Mouse (Mus musculus): ENCODE measurements around the gene Snx27. TPM values are rescaled to one million over a fixed set of nuclear protein-coding genes. Genes with fewer than 3 reads are reported as not detected.

Gene Snx27
- total and polyA plus RNA-seq, 3 experiments = 36.9 to 123 (median 45.4) TPM

- no peak for TF ChIP-seq MYB (IDR thresholded peaks at IDR 0.05; ENCODE audit: low read depth, low read length)
- TF ChIP-seq BHLHE40 (IDR thresholded peaks at IDR 0.05; ENCODE audit: borderline replicate concordance, low read depth, low read length) = no peak
- TF ChIP-seq UBTF (IDR thresholded peaks at IDR 0.05; ENCODE audit: borderline replicate concordance, insufficient read depth, low read depth, low read length) = no peak
- 0 out of 2 replicates have a peak, but pooled peaks have one; percentile 31 for TF ChIP-seq TCF12 (IDR thresholded peaks at IDR 0.05; ENCODE audit: low read depth, low read length)
- TF ChIP-seq SMC3 (IDR thresholded peaks at IDR 0.05; ENCODE audit: low read depth, low read length) = peak; percentile 16; the same call in 1 of the 2 replicates
- no peak for TF ChIP-seq GABPA (IDR thresholded peaks at IDR 0.05; ENCODE audit: low read depth, low read length)
- TF ChIP-seq POLR2A (IDR thresholded peaks at IDR 0.05; ENCODE audit: control insufficient read depth in 1 of 2, insufficient read depth in 1 of 2, low read depth in 1 of 2, low read length in 2 of 2, poor library complexity in 1 of 2) = no peak
- peak; percentile 87 for TF ChIP-seq RCOR1 (IDR thresholded peaks at IDR 0.05; ENCODE audit: low read depth, low read length)
- TF ChIP-seq TAL1 (IDR thresholded peaks at IDR 0.05; ENCODE audit: low read length) = no peak
- peak; percentile 64 for TF ChIP-seq GATA1 (IDR thresholded peaks at IDR 0.05; ENCODE audit: low read depth, low read length)
- TF ChIP-seq ZKSCAN1 (IDR thresholded peaks at IDR 0.05; ENCODE audit: low read depth, low read length) = no peak
- TF ChIP-seq MAZ (IDR thresholded peaks at IDR 0.05; ENCODE audit: low read depth, low read length) = no peak; the same call in 1 of the 2 replicates
- TF ChIP-seq USF2 (IDR thresholded peaks at IDR 0.05; ENCODE audit: borderline replicate concordance in 1 of 2, insufficient read depth in 1 of 2, low read depth in 1 of 2, low read length in 2 of 2) = no peak
- 0 out of 2 replicates have a peak, but pooled peaks have one; percentile 47 for TF ChIP-seq E2F4 (IDR thresholded peaks at IDR 0.05; ENCODE audit: borderline replicate concordance, low read depth, low read length)
- no peak for TF ChIP-seq ZC3H11A (IDR thresholded peaks at IDR 0.05; ENCODE audit: low read depth, low read length)
- TF ChIP-seq NRF1 (IDR thresholded peaks at IDR 0.05; ENCODE audit: insufficient read depth, low read depth, low read length, poor library complexity, severe bottlenecking) = no peak
- no peak for TF ChIP-seq KAT2A (conservative IDR thresholded peaks at IDR 0.05; ENCODE audit: low read depth, low read length)
- no peak for TF ChIP-seq ZNF384 (IDR thresholded peaks at IDR 0.05; ENCODE audit: low read depth, low read length)
- no peak; the same call in 1 of the 2 replicates for TF ChIP-seq SIN3A (IDR thresholded peaks at IDR 0.05; ENCODE audit: low read length)
- TF ChIP-seq MEF2A (IDR thresholded peaks at IDR 0.05; ENCODE audit: extremely low read depth, insufficient replicate concordance, low read depth, low read length, poor library complexity, severe bottlenecking) = no peak
Measured at GRCm38 (mm10) chr3:94482764-94483385, 99.6 kb downstream of the Snx27 start (continued).

GRCm38 (mm10) chr3:94481429-94481828 is 101.1 kb downstream of the Snx27 start:
- Histone ChIP-seq H3K79me2 (ENCODE audit: control insufficient read depth, insufficient read depth, low read length, poor library complexity) (no peaks in the 10 kb centered on the region), H3K4me3 (ENCODE audit: control insufficient read depth in 1 of 2, insufficient read depth in 1 of 2, low read depth in 2 of 2, low read length in 2 of 2) (no peak overlapping the region), H3K9me3 (replicated peaks; ENCODE audit: insufficient read depth, low read length) (no peaks in the 10 kb centered on the region), H3K36me3 (ENCODE audit: control insufficient read depth in 1 of 2, insufficient read depth in 2 of 2, low read length in 2 of 2) (peaks cover 0 to 21% of the 10 kb centered on the region in 2 experiments; a peak in 2 of 4 replicates), H3K27me3 (ENCODE audit: control insufficient read depth in 1 of 2, insufficient read depth in 2 of 2, low read length in 2 of 2) (no peaks in the 10 kb centered on the region), H3K27ac (ENCODE audit: control insufficient read depth, low read depth, low read length) (no peak overlapping the region), H3K4me1 (ENCODE audit: control insufficient read depth in 1 of 2, insufficient read depth in 2 of 2, low read length in 2 of 2) (peaks cover 3 to 44% of the 10 kb centered on the region in 2 experiments; a peak in 3 of 4 replicates), H3K9ac (ENCODE audit: control insufficient read depth, low read depth, low read length, poor library complexity, severe bottlenecking) (no peak overlapping the region)
- TF ChIP-seq MXI1 (IDR thresholded peaks at IDR 0.05; ENCODE audit: low read depth, low read length) = no peak
- TF ChIP-seq TBP (IDR thresholded peaks at IDR 0.05; ENCODE audit: low read depth, low read length) = no peak
- TF ChIP-seq SMC3 (IDR thresholded peaks at IDR 0.05; ENCODE audit: low read depth, low read length) = no peak
- TF ChIP-seq USF1 (IDR thresholded peaks at IDR 0.05; ENCODE audit: low read depth, low read length) = no peak
- no peak for TF ChIP-seq MAZ (IDR thresholded peaks at IDR 0.05; ENCODE audit: low read depth, low read length)
- no peak for TF ChIP-seq ELF1 (IDR thresholded peaks at IDR 0.05; ENCODE audit: low read depth, low read length)
- TF ChIP-seq POLR2A (IDR thresholded peaks at IDR 0.05; ENCODE audit: control insufficient read depth in 1 of 2, insufficient read depth in 1 of 2, low read depth in 1 of 2, low read length in 2 of 2, poor library complexity in 1 of 2) = no peak
- no peak for TF ChIP-seq MEF2A (IDR thresholded peaks at IDR 0.05; ENCODE audit: extremely low read depth, insufficient replicate concordance, low read depth, low read length, poor library complexity, severe bottlenecking)
- no peak for TF ChIP-seq ZNF384 (IDR thresholded peaks at IDR 0.05; ENCODE audit: low read depth, low read length)
- no peak for TF ChIP-seq MAFK (IDR thresholded peaks at IDR 0.05; ENCODE audit: borderline replicate concordance, low read depth, low read length)
- TF ChIP-seq GATA1 (IDR thresholded peaks at IDR 0.05; ENCODE audit: low read depth, low read length) = no peak
- no peak for TF ChIP-seq ZMIZ1 (IDR thresholded peaks at IDR 0.05; ENCODE audit: low read depth, low read length)
- no peak for TF ChIP-seq CTCF (IDR thresholded peaks at IDR 0.05 in 2 of 3, conservative IDR thresholded peaks at IDR 0.05 in 1 of 3; ENCODE audit: control insufficient read depth in 1 of 3, insufficient read depth in 1 of 3, low read depth in 2 of 3, low read length in 3 of 3, poor library complexity in 1 of 3, severe bottlenecking in 1 of 3)
- no peak for TF ChIP-seq JUND (IDR thresholded peaks at IDR 0.05; ENCODE audit: low read depth, low read length)
- no peak for TF ChIP-seq EP300 (IDR thresholded peaks at IDR 0.05; ENCODE audit: low read depth in 1 of 2, low read length in 2 of 2)
- no peak for TF ChIP-seq GABPA (IDR thresholded peaks at IDR 0.05; ENCODE audit: low read depth, low read length)
- TF ChIP-seq CHD2 (IDR thresholded peaks at IDR 0.05; ENCODE audit: low read length) = no peak
- TF ChIP-seq KAT2A (conservative IDR thresholded peaks at IDR 0.05; ENCODE audit: low read depth, low read length) = no peak
- DNase-seq (ENCODE audit: low read depth, low spot score) = no peak

Measured in MEL (cell line).